In genomic region chr1:86502221-86503048, GRCm38 (mm10) we compare ENCODE assay signal across 8 mouse cellular contexts. TPM values are rescaled to one million over a fixed set of nuclear protein-coding genes. Genes with fewer than 3 reads are reported as not detected.
A peak's percentile ranks its signal among the peaks of the same experiment; 100 is the strongest.
DNase-seq lines count a peak whose midpoint lies in the region; ATAC-seq and TF ChIP-seq lines count a peak whose summit lies in the region.

No protein-coding gene starts in this region.

- intact Hi-C loops in heart, postnatal 36 days (cut with DNase I), result loop anchor here (5.0 kb wide), 1 partner anchor 80 kb away; the partner anchor contains the start of genes Cops7b and Pde6d

- no peaks in the 10 kb centered on the region for H3K79me2 ChIP-seq in CH12.LX (replicated peaks; ENCODE audit: control insufficient read depth, extremely low read depth, insufficient read depth, poor library complexity, severe bottlenecking)

- peaks cover 79% of the 10 kb centered on the region for H3K4me1 ChIP-seq in heart, embryonic 10.5 days
- peaks cover 30 to 74% of the 10 kb centered on the region in 2 experiments for H3K4me1 ChIP-seq in CH12.LX (ENCODE audit: control insufficient read depth in 1 of 2, insufficient read depth in 2 of 2)
- H3K4me1 ChIP-seq in forebrain, embryonic 13.5 days, result peaks cover 66% of the 10 kb centered on the region
- H3K4me1 ChIP-seq in liver, postnatal 0 days (ENCODE audit: insufficient read depth), result peaks cover 75% of the 10 kb centered on the region

- dilution Hi-C loops in CH12.LX (cut with MboI; ENCODE audit: extremely low pct_ligation_motif_present, extremely low pct_unique_long_range_greater_than_20kb, low sequenced_read_pairs), result no loop called here

- H3K4me3 ChIP-seq in heart, embryonic 10.5 days, result peak overlapping the region; percentile 28; the same call in 1 of the 2 replicates
- peak overlapping the region; percentile 9 to 33 (median 17) for H3K4me3 ChIP-seq in CH12.LX (replicated peaks in 1 of 3; ENCODE audit: low read depth in 2 of 3, low read length in 2 of 3, poor library complexity in 1 of 3)
- 0 out of 2 replicates have a peak overlapping the region, but pooled peaks have one; percentile 1 for H3K4me3 ChIP-seq in forebrain, embryonic 13.5 days
- H3K4me3 ChIP-seq in liver, postnatal 0 days (ENCODE audit: low read depth, low read length), result no peak overlapping the region

- TF ChIP-seq POLR2A in CH12.LX (IDR thresholded peaks at IDR 0.05; ENCODE audit: low read depth, low read length), result peak; percentile 64

- TF ChIP-seq RAD21 in CH12.LX (IDR thresholded peaks at IDR 0.05; ENCODE audit: low read depth, low read length), result no peak

- peak overlapping the region; percentile 76 for H3K4me2 ChIP-seq in CH12.LX (ENCODE audit: insufficient read depth, low read depth, poor library complexity, severe bottlenecking)
- H3K4me2 ChIP-seq in forebrain, embryonic 13.5 days, result peak overlapping the region; percentile 75
- H3K4me2 ChIP-seq in liver, postnatal 0 days (ENCODE audit: low read depth, low read length), result 0 out of 2 replicates have a peak overlapping the region, but pooled peaks have one; percentile 0

- peak; percentile 25; the same call in 1 of the 2 replicates for TF ChIP-seq EP300 in CH12.LX (IDR thresholded peaks at IDR 0.05; ENCODE audit: low read length)
- TF ChIP-seq EP300 in liver, postnatal 0 days (IDR thresholded peaks at IDR 0.05; ENCODE audit: low read depth), result no peak

- 18% methylated on average over 17 of the region's 17 CpGs for WGBS in heart, embryonic 10.5 days
- 7% methylated on average over 8 of the region's 17 CpGs for WGBS in forebrain, embryonic 13.5 days
- WGBS in liver, postnatal 0 days (ENCODE audit: insufficient replicate concordance), result 42% methylated on average over 16 of the region's 17 CpGs

- H3K9me3 ChIP-seq in heart, embryonic 10.5 days, result no peaks in the 10 kb centered on the region
- no peaks in the 10 kb centered on the region for H3K9me3 ChIP-seq in CH12.LX (replicated peaks; ENCODE audit: low read length)
- no peaks in the 10 kb centered on the region for H3K9me3 ChIP-seq in forebrain, embryonic 13.5 days (replicated peaks)
- H3K9me3 ChIP-seq in liver, postnatal 0 days (ENCODE audit: low read length), result no peaks in the 10 kb centered on the region

- ATAC-seq in forebrain, embryonic 13.5 days, result no peak
- no peak for ATAC-seq in liver, postnatal 0 days

- in situ Hi-C loops in CH12.LX (cut with MboI; ENCODE audit: low pct_ligation_motif_present, low pct_unique_long_range_greater_than_20kb, low sequenced_read_pairs), result loop anchor here (5.0 kb wide), 1 partner anchor 35 kb away; no protein-coding TSS in a partner anchor

- H3K27ac ChIP-seq in heart, embryonic 10.5 days, result peak overlapping the region; percentile 97
- H3K27ac ChIP-seq in CH12.LX (ENCODE audit: insufficient read depth, low read depth), result peak overlapping the region; percentile 79
- H3K27ac ChIP-seq in forebrain, embryonic 13.5 days, result peak overlapping the region; percentile 96
- peak overlapping the region; percentile 84; the same call in 1 of the 2 replicates for H3K27ac ChIP-seq in liver, postnatal 0 days (ENCODE audit: low read depth)

- H3K9ac ChIP-seq in CH12.LX (ENCODE audit: insufficient read depth, low read depth), result peak overlapping the region; percentile 64
- H3K9ac ChIP-seq in forebrain, embryonic 13.5 days, result peak overlapping the region; percentile 37; the same call in 1 of the 2 replicates
- no peak overlapping the region for H3K9ac ChIP-seq in liver, postnatal 0 days (replicated peaks)

- TF ChIP-seq CTCF in CH12.LX (conservative IDR thresholded peaks at IDR 0.05 in 1 of 2, IDR thresholded peaks at IDR 0.05 in 1 of 2; ENCODE audit: low read depth in 2 of 2, low read length in 2 of 2), result no peak
- no peak for TF ChIP-seq CTCF in liver, postnatal 0 days (IDR thresholded peaks at IDR 0.05; ENCODE audit: low read depth)

- H3K27me3 ChIP-seq in heart, embryonic 10.5 days (ENCODE audit: insufficient read depth, poor library complexity, severe bottlenecking), result no peaks in the 10 kb centered on the region
- H3K27me3 ChIP-seq in CH12.LX (replicated peaks), result no peaks in the 10 kb centered on the region
- H3K27me3 ChIP-seq in forebrain, embryonic 13.5 days, result no peaks in the 10 kb centered on the region
- no peaks in the 10 kb centered on the region for H3K27me3 ChIP-seq in liver, postnatal 0 days (ENCODE audit: insufficient read depth, low read length)

- H3K36me3 ChIP-seq in heart, embryonic 10.5 days, result no peaks in the 10 kb centered on the region
- no peaks in the 10 kb centered on the region for H3K36me3 ChIP-seq in CH12.LX (replicated peaks in 1 of 2; ENCODE audit: control insufficient read depth in 1 of 2, insufficient read depth in 1 of 2, low read length in 1 of 2)
- no peaks in the 10 kb centered on the region for H3K36me3 ChIP-seq in forebrain, embryonic 13.5 days (ENCODE audit: poor library complexity, severe bottlenecking)
- H3K36me3 ChIP-seq in liver, postnatal 0 days (replicated peaks; ENCODE audit: insufficient read depth, low read length), result no peaks in the 10 kb centered on the region

- no peak for DNase-seq in heart, embryonic 10.5 days (ENCODE audit: low spot score)
- DNase-seq in heart, postnatal 36 days, result no peak
- peak; percentile 76 for DNase-seq in CH12.LX (ENCODE audit: extremely low read depth)
- DNase-seq in liver, postnatal 0 days, result no peak
- no peak for DNase-seq in adrenal gland, adult 2 months
- DNase-seq in adrenal gland, postnatal 4 days (ENCODE audit: low spot score in 2 of 2), result no peak
- no peak for DNase-seq in right cerebral cortex, adult 2 months (ENCODE audit: low spot score in 2 of 2)

TF ChIP-seq in CH12.LX, 34 proteins besides CTCF, POLR2A, EP300 and RAD21:
- TF ChIP-seq POLR2AphosphoS2 (IDR thresholded peaks at IDR 0.05; ENCODE audit: low read depth, low read length) (no peak), E2F4 (IDR thresholded peaks at IDR 0.05; ENCODE audit: insufficient replicate concordance, low read depth, low read length) (no peak), JUN (IDR thresholded peaks at IDR 0.05; ENCODE audit: insufficient read depth, low read depth, low read length) (no peak), TCF12 (IDR thresholded peaks at IDR 0.05; ENCODE audit: low read depth, low read length) (no peak), JUND (conservative IDR thresholded peaks at IDR 0.05; ENCODE audit: low read depth, low read length) (no peak), NELFE (IDR thresholded peaks at IDR 0.05; ENCODE audit: low read depth, low read length) (no peak), MEF2A (IDR thresholded peaks at IDR 0.05; ENCODE audit: borderline replicate concordance, low read depth, low read length) (0 out of 2 replicates have a peak, but pooled peaks have one; percentile 7), USF1 (IDR thresholded peaks at IDR 0.05; ENCODE audit: low read depth, low read length) (peak; percentile 80), ZC3H11A (IDR thresholded peaks at IDR 0.05; ENCODE audit: low read depth, low read length) (no peak), HCFC1 (IDR thresholded peaks at IDR 0.05; ENCODE audit: low read depth, low read length) (no peak), IRF4 (IDR thresholded peaks at IDR 0.05; ENCODE audit: low read depth, low read length) (no peak), TBP (conservative IDR thresholded peaks at IDR 0.05; ENCODE audit: low read depth, low read length) (peak; percentile 70), PAX5 (IDR thresholded peaks at IDR 0.05; ENCODE audit: low read length) (no peak), ZKSCAN1 (IDR thresholded peaks at IDR 0.05; ENCODE audit: borderline replicate concordance, low read depth, low read length) (no peak), CHD2 (IDR thresholded peaks at IDR 0.05; ENCODE audit: low read length) (peak; percentile 76; the same call in 1 of the 2 replicates), ETS1 (conservative IDR thresholded peaks at IDR 0.05; ENCODE audit: low read depth, low read length) (peak; percentile 38), MAFK (IDR thresholded peaks at IDR 0.05; ENCODE audit: insufficient replicate concordance, low read length) (no peak), MAZ (IDR thresholded peaks at IDR 0.05; ENCODE audit: low read depth, low read length) (peak; percentile 94), MXI1 (IDR thresholded peaks at IDR 0.05; ENCODE audit: low read depth, low read length) (peak; percentile 82), ZMIZ1 (IDR thresholded peaks at IDR 0.05; ENCODE audit: low read depth, low read length) (no peak), NRF1 (IDR thresholded peaks at IDR 0.05; ENCODE audit: low read depth, low read length) (no peak), MYC (IDR thresholded peaks at IDR 0.05; ENCODE audit: low read depth, low read length) (peak; percentile 99), GABPA (IDR thresholded peaks at IDR 0.05; ENCODE audit: insufficient replicate concordance, low read depth, low read length) (no peak), BHLHE40 (IDR thresholded peaks at IDR 0.05; ENCODE audit: low read depth, low read length) (peak; percentile 84), SMC3 (IDR thresholded peaks at IDR 0.05; ENCODE audit: low read depth, low read length) (no peak), USF2 (conservative IDR thresholded peaks at IDR 0.05; ENCODE audit: low read depth, low read length) (peak; percentile 62), MAX (IDR thresholded peaks at IDR 0.05; ENCODE audit: low read length) (peak; percentile 98), RCOR1 (conservative IDR thresholded peaks at IDR 0.05; ENCODE audit: low read depth, low read length) (no peak), ZNF384 (IDR thresholded peaks at IDR 0.05; ENCODE audit: low read depth, low read length) (no peak), KAT2A (IDR thresholded peaks at IDR 0.05; ENCODE audit: insufficient replicate concordance, low read length) (no peak), UBTF (IDR thresholded peaks at IDR 0.05; ENCODE audit: low read depth, low read length) (no peak), CHD1 (IDR thresholded peaks at IDR 0.05; ENCODE audit: low read depth, low read length) (peak; percentile 61), SIN3A (IDR thresholded peaks at IDR 0.05; ENCODE audit: low read length) (no peak; the same call in 1 of the 2 replicates)

RNA-seq across cellular contexts. Expression of gene Ptma, which starts 24.1 kb away (rescaled TPM):
- 1,013 and 1,650 TPM in 2 replicates for polyA plus RNA-seq in heart, embryonic 10.5 days (2016; fragmentation: Nextera tagmentation; extraction: Ambion mirVana)
- 100 to 1,000 TPM; 202 to 234 TPM for total RNA-seq in heart, postnatal 36 days (2021)
- 2,835 and 3,525 TPM in 2 replicates for total RNA-seq in CH12.LX (2012; rRNA removed)
- 5,060 and 5,084 TPM in 2 replicates for total RNA-seq in CH12.LX (2014; rRNA removed)
- 4,957 and 5,324 TPM in 2 replicates for polyA plus RNA-seq in CH12.LX (2012; ENCODE audit: insufficient read length, low read depth)
- 2,754 and 3,239 TPM in 2 replicates for polyA plus RNA-seq in forebrain, embryonic 13.5 days (2015; fragmentation: Nextera tagmentation; extraction: Ambion mirVana)
- polyA plus RNA-seq in liver, postnatal 0 days (2015; fragmentation: Nextera tagmentation; extraction: Ambion mirVana), result 750 and 799 TPM in 2 replicates
- total RNA-seq in adrenal gland, adult 2 months (2021), result 100 to 1,000 TPM; 538 to 582 TPM
- 728 and 947 TPM in 2 replicates for polyA plus RNA-seq in adrenal gland, adult 2 months (2012; rRNA removed)
- total RNA-seq in adrenal gland, postnatal 4 days (2021), result 1,000 to 10,000 TPM; 1,215 to 1,376 TPM

Comparison
In these comparisons a context has a peak if more than half of its experiments do, and no peak if none do; other contexts are left out.
1. H3K4me2 ChIP-seq: peak in every context shown above with its lines; median percentile 76 in CH12.LX; 75 in forebrain, embryonic 13.5 days; 0 in liver, postnatal 0 days.